ENCODE assay signal across 16 mouse cellular contexts in the genomic region with DNA sequence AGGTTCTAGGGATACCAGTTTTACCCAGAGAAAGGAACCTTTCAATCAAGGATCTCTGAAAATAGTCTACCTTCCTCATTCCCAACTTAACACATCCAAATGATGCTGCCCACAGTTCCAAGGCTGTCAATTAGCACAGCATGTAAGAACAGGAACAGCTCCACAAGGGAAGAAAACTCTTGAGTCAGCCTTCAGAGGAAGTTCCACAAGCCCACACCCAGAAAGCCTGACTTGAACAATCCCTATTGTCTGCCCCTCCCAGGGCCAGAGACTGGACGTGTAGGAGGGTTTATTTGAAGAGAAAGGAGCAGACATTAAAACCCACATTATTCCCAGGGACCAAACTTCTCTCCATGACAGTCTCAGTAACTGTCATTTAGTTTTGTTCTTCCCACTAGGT. TPM values are rescaled to one million over a fixed set of nuclear protein-coding genes. Genes with fewer than 3 reads are reported as not detected.
DNase-seq lines count a peak whose midpoint lies in the region; ATAC-seq lines count a peak whose summit lies in the region.
"Had no signal": no experiment of that assay in that cellular context is flagged by ENCODE, and none has a peak within 500 bp of the region (broad histone marks: within the 10 kb centered on the region; RNA-seq: fewer than 3 reads in every experiment).

No protein-coding gene starts in this region.

- DNase-seq in kidney, postnatal 36 days = peak; percentile 35 to 54
- no peak for DNase-seq in kidney, adult 8-10 months
- DNase-seq in layer of hippocampus, postnatal 14 days (ENCODE audit: low spot score in 2 of 2) = no peak
- DNase-seq in neural tube, embryonic 10.5 days (ENCODE audit: extremely low spot score, low spot score) = no peak
- DNase-seq: adrenal gland, adult 8-10 months; cerebellum, adult 11 months; gastrocnemius, postnatal 36 days; right cerebral cortex, postnatal 4 days; thymus, adult 18-20 months had no signal

- H3K4me3 ChIP-seq in forebrain, embryonic 12.5 days (replicated peaks) = no peak overlapping the region
- H3K4me3 ChIP-seq in forebrain, embryonic 13.5 days = no peak overlapping the region
- H3K4me3 ChIP-seq in heart, embryonic 12.5 days = no peak overlapping the region
- no peak overlapping the region for H3K4me3 ChIP-seq in macrophage (ENCODE audit: inconsistent target)
- H3K4me3 ChIP-seq: forebrain, embryonic 10.5 days; limb, embryonic 15.5 days; midbrain, embryonic 12.5 days had no signal

- H3K27ac ChIP-seq in forebrain, embryonic 12.5 days = peak overlapping the region; percentile 27; the same call in 1 of the 2 replicates
- H3K27ac ChIP-seq in forebrain, embryonic 13.5 days = no peak overlapping the region
- H3K27ac ChIP-seq in heart, embryonic 12.5 days (ENCODE audit: poor library complexity, severe bottlenecking) = 0 out of 2 replicates have a peak overlapping the region, but pooled peaks have one; percentile 27
- H3K27ac ChIP-seq in macrophage = peak overlapping the region; percentile 36
- H3K27ac ChIP-seq: forebrain, embryonic 10.5 days; limb, embryonic 15.5 days; midbrain, embryonic 12.5 days had no signal

- 23% methylated on average over 1 of the region's 1 CpGs for WGBS in forebrain, embryonic 12.5 days
- WGBS in forebrain, embryonic 13.5 days = 13% methylated on average over 1 of the region's 1 CpGs
- WGBS in heart, embryonic 12.5 days = 38% methylated on average over 1 of the region's 1 CpGs
- 0% methylated on average over 1 of the region's 1 CpGs for WGBS in macrophage (ENCODE audit: missing documents)

- H3K9me3 ChIP-seq in forebrain, embryonic 12.5 days = no peaks in the 10 kb centered on the region
- no peaks in the 10 kb centered on the region for H3K9me3 ChIP-seq in forebrain, embryonic 13.5 days (replicated peaks)
- no peaks in the 10 kb centered on the region for H3K9me3 ChIP-seq in heart, embryonic 12.5 days (replicated peaks)
- H3K9me3 ChIP-seq: limb, embryonic 15.5 days; midbrain, embryonic 12.5 days had no signal

- no peaks in the 10 kb centered on the region for H3K27me3 ChIP-seq in forebrain, embryonic 12.5 days
- no peaks in the 10 kb centered on the region for H3K27me3 ChIP-seq in forebrain, embryonic 13.5 days
- no peaks in the 10 kb centered on the region for H3K27me3 ChIP-seq in heart, embryonic 12.5 days (replicated peaks)
- H3K27me3 ChIP-seq: limb, embryonic 15.5 days; midbrain, embryonic 12.5 days had no signal

- H3K4me2 ChIP-seq in forebrain, embryonic 12.5 days = no peak overlapping the region
- no peak overlapping the region for H3K4me2 ChIP-seq in forebrain, embryonic 13.5 days
- no peak overlapping the region for H3K4me2 ChIP-seq in heart, embryonic 12.5 days
- H3K4me2 ChIP-seq: limb, embryonic 15.5 days; midbrain, embryonic 12.5 days had no signal

- 0 out of 2 replicates have a peak, but pooled peaks cover 3% of the 10 kb centered on the region for H3K4me1 ChIP-seq in forebrain, embryonic 12.5 days
- 0 out of 2 replicates have a peak, but pooled peaks cover 3% of the 10 kb centered on the region for H3K4me1 ChIP-seq in forebrain, embryonic 13.5 days
- peaks cover 16% of the 10 kb centered on the region for H3K4me1 ChIP-seq in heart, embryonic 12.5 days (replicated peaks)
- H3K4me1 ChIP-seq: midbrain, embryonic 12.5 days had no signal

- H3K36me3 ChIP-seq in forebrain, embryonic 12.5 days (replicated peaks) = peaks cover 7% of the 10 kb centered on the region
- peaks cover 7% of the 10 kb centered on the region for H3K36me3 ChIP-seq in forebrain, embryonic 13.5 days (ENCODE audit: poor library complexity, severe bottlenecking)
- peaks cover 4% of the 10 kb centered on the region for H3K36me3 ChIP-seq in heart, embryonic 12.5 days
- H3K36me3 ChIP-seq in macrophage (ENCODE audit: inconsistent target) = no peaks in the 10 kb centered on the region
- H3K36me3 ChIP-seq: limb, embryonic 15.5 days had no signal

- ATAC-seq in forebrain, embryonic 12.5 days (ENCODE audit: low FRiP score) = no peak
- ATAC-seq in forebrain, embryonic 13.5 days = no peak
- ATAC-seq in heart, embryonic 12.5 days (ENCODE audit: insufficient number of reproducible peaks, low FRiP score) = no peak

- H3K9ac ChIP-seq in forebrain, embryonic 12.5 days = no peak overlapping the region
- no peak overlapping the region for H3K9ac ChIP-seq in forebrain, embryonic 13.5 days
- no peak overlapping the region for H3K9ac ChIP-seq in heart, embryonic 12.5 days
- H3K9ac ChIP-seq: limb, embryonic 15.5 days; midbrain, embryonic 12.5 days had no signal

- H3K79me2 ChIP-seq in macrophage (ENCODE audit: inconsistent target) = peaks cover 85% of the 10 kb centered on the region

RNA-seq across cellular contexts. Expression of gene Macf1, which starts 48.7 kb away (rescaled TPM):
- 75.6 and 77.9 TPM in 2 replicates for polyA plus RNA-seq in forebrain, embryonic 12.5 days (2016; fragmentation: Nextera tagmentation; extraction: Ambion mirVana)
- 62.6 and 65.9 TPM in 2 replicates for polyA plus RNA-seq in forebrain, embryonic 13.5 days (2015; fragmentation: Nextera tagmentation; extraction: Ambion mirVana)
- polyA plus RNA-seq in heart, embryonic 12.5 days (2016; fragmentation: Nextera tagmentation; extraction: Ambion mirVana) = 69.9 and 79.4 TPM in 2 replicates
- total RNA-seq in macrophage (2018; cell fraction: chromatin; rRNA removed) = 1,000 to 10,000 TPM in 17 of 26 experiments, 100 to 1,000 TPM in 9; 696 to 1,807 (median 1,130) TPM
- total RNA-seq in macrophage (2018; cell fraction: cytosol; rRNA removed) = 100 to 1,000 TPM in 24 of 26 experiments, 10 to 100 TPM in 2; 76.1 to 236 (median 163) TPM
- 100 to 1,000 TPM; 399 to 797 (median 534) TPM for total RNA-seq in macrophage (2018; cell fraction: nucleus; rRNA removed)
- polyA plus RNA-seq in macrophage (2018) = 90.8 to 146 TPM (median 144 TPM) in 3 replicates
- 100 to 1,000 TPM; 226 to 248 TPM for total RNA-seq in layer of hippocampus, postnatal 14 days (2021)

Comparison
In these comparisons a context has a peak if more than half of its experiments do, and no peak if none do; other contexts are left out.
1. DNase-seq: peak in kidney, postnatal 36 days (2 of 2); none in kidney, adult 8-10 months (0 of 2), layer of hippocampus, postnatal 14 days (0 of 2) and neural tube, embryonic 10.5 days (single experiment).